Mouse (Mus musculus) embryonic facial prominence, embryonic 14.5 days (tissue): ENCODE data around the gene Thap12. TPM values are rescaled to one million over a fixed set of nuclear protein-coding genes. Genes with fewer than 3 reads are reported as not detected.

Experiments used
- ATAC-seq: fragments of 200-750 bp; cut with Nextera tagmentation; 2 replicates; pipeline ENCODE4 v1.8.0; 2017; ENCODE audit warnings: low read depth, moderate number of reproducible peaks, moderate TSS enrichment
- DNase-seq: peaks from one replicate; pipeline ENCODE4 v3.0.0-alpha.2; 2015; ENCODE audit warnings: low spot score
- H3K27ac ChIP-seq: fragments of 300-500 bp; sonication (generic); replicated peaks from 2 replicates; pipeline ENCODE4 v1.5.1; 2014; ENCODE audit warnings: low read depth, mild to moderate bottlenecking, low read length, moderate library complexity
- H3K27me3 ChIP-seq: fragments of 300-500 bp; sonication (generic); replicated peaks from 2 replicates; pipeline ENCODE4 v1.6.1; 2014; ENCODE audit warnings: low read length; ENCODE audit not compliant: control insufficient read depth, insufficient read depth
- H3K36me3 ChIP-seq: fragments of 300-500 bp; sonication (generic); 2 replicates; pipeline ENCODE4 v1.6.1; 2014; ENCODE audit warnings: low read length, mixed read lengths; ENCODE audit not compliant: control insufficient read depth, insufficient read depth
- H3K4me1 ChIP-seq: fragments of 300-500 bp; sonication (generic); 2 replicates; pipeline ENCODE4 v1.6.1; 2014; ENCODE audit warnings: antibody characterized with exemption, low read length; ENCODE audit not compliant: control insufficient read depth, insufficient read depth
- H3K4me2 ChIP-seq: fragments of 300-500 bp; sonication (generic); 2 replicates; pipeline ENCODE4 v1.6.1; 2014; ENCODE audit warnings: low read depth, mild to moderate bottlenecking, low read length, moderate library complexity, mixed read lengths
- H3K4me3 ChIP-seq: fragments of 300-500 bp; sonication (generic); 2 replicates; pipeline ENCODE4 v1.5.1; 2014; ENCODE audit warnings: low read depth, mild to moderate bottlenecking, low read length
- H3K9ac ChIP-seq: fragments of 300-500 bp; sonication (generic); 2 replicates; pipeline ENCODE4 v1.6.1; 2014; ENCODE audit warnings: low read depth, mild to moderate bottlenecking, low read length, moderate library complexity, mixed read lengths
- H3K9me3 ChIP-seq: fragments of 300-500 bp; sonication (generic); 2 replicates; pipeline ENCODE4 v1.6.1; 2016; ENCODE audit warnings: low read length; ENCODE audit not compliant: control insufficient read depth
- WGBS: fragments of 180-500 bp; shearing (Covaris S2); extraction: QIAGEN DNeasy Blood & Tissue Kit; methylation state at CpG from one replicate; pipeline ENCODE4 v1.1.7; 2014; 5-methylcytosine and 5-hydroxymethylcytosine counted together
- polyA plus RNA-seq: library from polyadenylated mRNA; unstranded; fragments of >200 nt; fragmentation: Nextera tagmentation; extraction: Ambion mirVana; gene quantifications from 2 replicates; pipeline ENCODE4 v1.2.1, GENCODE M21; 2014

Thap12 gene
- 58.0 and 60.3 TPM in 2 replicates for polyA plus RNA-seq

DNA sequence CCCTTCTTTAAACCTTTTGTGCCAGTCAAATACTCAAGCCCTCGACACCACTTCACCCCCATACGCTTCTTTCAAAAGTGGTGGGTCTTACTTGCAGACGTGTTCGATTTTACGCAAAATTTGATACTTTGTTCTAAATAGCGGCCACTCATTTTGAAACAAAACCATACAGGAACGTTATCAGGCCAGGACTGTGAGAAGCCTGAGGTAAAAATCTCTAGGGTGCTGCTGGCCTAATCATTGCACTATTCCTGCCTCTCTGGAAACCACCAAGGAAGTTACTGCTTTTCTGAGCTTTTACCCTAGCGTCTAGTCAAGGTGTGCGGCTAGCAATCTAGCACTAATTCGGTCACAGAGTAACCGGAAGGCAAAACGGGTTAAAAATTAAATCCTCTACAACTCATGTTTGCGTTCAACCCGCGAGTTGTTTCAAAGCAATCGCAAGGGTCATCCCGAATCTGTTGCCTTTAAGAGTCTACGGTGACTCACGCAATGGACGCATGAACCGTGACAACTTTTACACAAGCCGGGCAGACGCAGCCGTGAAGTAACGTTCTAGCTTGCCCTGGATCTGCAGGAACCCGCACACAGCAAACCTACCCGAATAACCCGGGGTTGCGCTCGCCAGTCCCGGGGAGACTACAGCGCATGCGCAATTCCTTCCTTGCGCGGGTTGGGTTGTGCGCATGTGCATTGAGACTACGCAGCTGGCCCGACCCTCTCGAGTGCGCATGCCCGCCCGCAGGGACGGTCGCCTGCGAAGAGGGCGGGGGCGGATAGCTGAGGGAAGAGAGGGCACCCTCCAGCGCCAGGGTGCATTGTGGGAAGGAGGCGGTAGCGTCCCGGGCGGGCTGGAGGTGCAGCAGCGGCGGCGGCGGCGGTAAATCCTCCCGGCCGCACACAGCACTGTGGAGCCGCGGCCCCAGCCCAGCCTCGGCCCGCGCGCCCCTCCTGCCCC lies at the start of gene Thap12:
Gene Thap12 (plus strand): TSS at position 821 of the 958 bp plus-strand sequence.
- H3K4me2 ChIP-seq, result peak within 1 kb of the TSS; percentile 78
- H3K27me3 ChIP-seq, result no peaks in the 10 kb centered on the region
- ATAC-seq (peak; percentile 99), DNase-seq (peak; percentile 99)
- no peaks in the 10 kb centered on the region for H3K36me3 ChIP-seq
- H3K27ac ChIP-seq, result peak within 1 kb of the TSS; percentile 90
- no peaks in the 10 kb centered on the region for H3K9me3 ChIP-seq
- peak within 1 kb of the TSS; percentile 99 for H3K4me3 ChIP-seq
- 2% methylated on average over 43 of the region's 65 CpGs for WGBS
- peak within 1 kb of the TSS; percentile 96 for H3K9ac ChIP-seq
- peaks cover 20% of the 10 kb centered on the region for H3K4me1 ChIP-seq

DNA sequence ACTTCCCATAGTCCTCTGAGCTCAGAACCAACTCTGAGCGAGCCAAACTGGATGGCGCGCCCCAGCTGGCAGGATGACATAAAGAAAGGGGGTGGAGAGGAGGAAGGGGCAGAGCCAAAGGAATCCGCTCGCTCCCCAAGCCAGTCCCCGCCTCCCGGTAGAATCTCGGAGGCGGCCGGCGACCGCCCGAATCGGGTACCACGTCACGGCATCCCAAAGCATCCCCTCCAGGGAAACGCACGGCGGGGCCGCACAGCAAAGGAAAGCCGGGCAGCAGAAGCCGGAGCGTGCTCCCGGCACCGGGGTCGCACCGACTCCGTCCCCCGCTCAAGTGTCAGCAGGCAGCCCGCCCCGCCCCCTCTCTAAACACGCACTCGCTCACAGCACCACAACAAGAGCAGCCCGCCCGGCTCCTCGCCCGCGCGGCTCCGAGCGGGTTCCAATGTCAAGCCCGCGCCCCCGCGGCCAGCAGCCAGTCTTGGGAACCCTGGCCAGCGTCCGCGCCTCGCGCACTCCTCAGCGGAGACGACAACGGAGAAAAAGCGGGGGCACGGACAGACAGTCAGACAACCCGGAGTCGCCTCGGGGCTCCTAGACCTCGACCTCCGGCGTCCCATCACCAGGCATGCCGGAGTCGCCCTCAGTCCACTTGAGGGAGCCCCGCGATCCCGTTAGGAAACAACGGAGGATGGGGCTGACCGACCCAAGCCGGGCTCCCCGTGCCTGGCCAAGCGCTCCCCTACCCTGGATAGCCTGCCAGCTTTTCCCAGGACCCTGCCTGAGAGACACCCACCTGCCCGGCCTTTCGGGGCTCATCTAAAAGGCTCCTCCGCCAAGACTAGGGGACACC lies 47.0 kb upstream of the Thap12 start:
- Histone ChIP-seq H3K27ac (peak overlapping the region; percentile 96), H3K9ac (peak overlapping the region; percentile 86), H3K27me3 (no peaks in the 10 kb centered on the region), H3K9me3 (no peaks in the 10 kb centered on the region), H3K4me2 (peak overlapping the region; percentile 59), H3K4me3 (peak overlapping the region; percentile 83), H3K4me1 (peaks cover 20% of the 10 kb centered on the region), H3K36me3 (peaks cover 40% of the 10 kb centered on the region)
- WGBS, result under 1% methylated on average over 29 of the region's 74 CpGs
- peak; percentile 93 for DNase-seq
- ATAC-seq, result peak; percentile 54

- WGBS, result under 1% methylated on average over 39 of the region's 42 CpGs
- Histone ChIP-seq H3K27me3 (no peaks in the 10 kb centered on the region), H3K9ac (peak within 1 kb of the TSS; percentile 86), H3K36me3 (peaks cover 37% of the 10 kb centered on the region), H3K9me3 (no peaks in the 10 kb centered on the region), H3K27ac (peak within 1 kb of the TSS; percentile 96), H3K4me3 (peak within 1 kb of the TSS; percentile 83), H3K4me2 (peak within 1 kb of the TSS; percentile 89), H3K4me1 (peaks cover 20% of the 10 kb centered on the region)
- DNase-seq (peak; percentile 99), ATAC-seq (peak; percentile 98)
Observed at GRCm38 (mm10) chr7:98656531-98657221, 46.2 kb upstream of the Thap12 start, which contains the start of gene Emsy. Emsy (minus strand) TSS chr7:98656783.

- H3K9ac ChIP-seq, result no peak overlapping the region
- DNase-seq (peak; percentile 76), ATAC-seq (peak; percentile 8; the same call in 1 of the 2 replicates)
- H3K9me3 ChIP-seq, result no peaks in the 10 kb centered on the region
- no peaks in the 10 kb centered on the region for H3K36me3 ChIP-seq
- no peak overlapping the region for H3K27ac ChIP-seq
- H3K4me3 ChIP-seq, result no peak overlapping the region
- no peaks in the 10 kb centered on the region for H3K27me3 ChIP-seq
- 23% methylated on average over 5 of the region's 5 CpGs for WGBS
- H3K4me2 ChIP-seq, result no peak overlapping the region
- 0 out of 2 replicates have a peak, but pooled peaks cover 7% of the 10 kb centered on the region for H3K4me1 ChIP-seq
Observed at GRCm38 (mm10) chr7:98665166-98665565, 37.7 kb upstream of the Thap12 start.

GRCm38 (mm10) chr7:98665726-98666125 lies 37.2 kb upstream of the Thap12 start:
- no peaks in the 10 kb centered on the region for H3K27me3 ChIP-seq
- H3K9ac ChIP-seq, result no peak overlapping the region
- H3K27ac ChIP-seq, result no peak overlapping the region
- WGBS, result 67% methylated on average over 6 of the region's 6 CpGs
- H3K4me2 ChIP-seq, result no peak overlapping the region
- no peak for DNase-seq
- no peak; the same call in 1 of the 2 replicates for ATAC-seq
- no peaks in the 10 kb centered on the region for H3K9me3 ChIP-seq
- H3K4me1 ChIP-seq, result 0 out of 2 replicates have a peak, but pooled peaks cover 7% of the 10 kb centered on the region
- H3K36me3 ChIP-seq, result no peaks in the 10 kb centered on the region
- H3K4me3 ChIP-seq, result no peak overlapping the region

DNA sequence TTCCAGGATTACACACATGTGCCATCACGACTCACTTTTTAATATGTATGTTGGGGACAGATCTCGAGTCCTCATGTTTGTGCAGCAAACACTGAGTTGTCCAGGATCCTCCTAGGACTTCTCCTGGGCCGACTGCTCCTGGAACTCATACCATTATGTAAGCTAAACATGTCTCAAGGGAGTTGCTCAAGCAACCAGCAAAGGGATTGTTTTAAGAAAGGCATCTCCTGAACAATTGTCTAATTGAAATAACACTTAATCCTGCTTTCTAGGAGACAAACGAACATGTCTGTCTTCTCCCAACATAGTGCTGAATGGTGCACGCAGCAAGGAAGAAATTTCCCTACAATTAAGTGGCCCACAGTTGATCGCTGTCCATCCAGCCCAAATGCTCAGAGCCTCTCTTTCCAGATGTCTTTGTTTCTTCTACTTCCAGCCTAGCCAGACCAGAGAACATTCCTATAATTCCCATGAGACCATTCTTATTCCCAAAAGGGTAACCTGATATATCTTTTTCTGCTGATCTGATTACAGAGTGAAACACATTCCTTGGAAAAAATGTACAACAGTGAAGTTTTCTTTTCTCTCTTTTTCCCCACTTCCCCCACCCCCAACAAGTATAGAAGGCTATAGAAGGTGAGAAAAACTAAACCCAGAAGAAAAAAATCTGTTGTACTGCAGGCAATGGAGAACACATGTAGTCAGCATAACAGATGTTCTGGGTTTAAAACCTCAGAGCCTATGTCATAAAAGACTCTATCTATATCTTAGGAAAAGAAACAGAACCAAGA lies 34.8 kb upstream of the Thap12 start:
- WGBS, result 18% methylated on average over 6 of the region's 6 CpGs
- ATAC-seq (peak; percentile 56), DNase-seq (peak; percentile 63)
- Histone ChIP-seq H3K36me3 (no peaks in the 10 kb centered on the region), H3K27ac (0 out of 2 replicates have a peak overlapping the region, but pooled peaks have one; percentile 16), H3K27me3 (no peaks in the 10 kb centered on the region), H3K4me2 (no peak overlapping the region), H3K9ac (no peak overlapping the region), H3K4me1 (peaks cover 23% of the 10 kb centered on the region), H3K9me3 (no peaks in the 10 kb centered on the region), H3K4me3 (no peak overlapping the region)

DNA sequence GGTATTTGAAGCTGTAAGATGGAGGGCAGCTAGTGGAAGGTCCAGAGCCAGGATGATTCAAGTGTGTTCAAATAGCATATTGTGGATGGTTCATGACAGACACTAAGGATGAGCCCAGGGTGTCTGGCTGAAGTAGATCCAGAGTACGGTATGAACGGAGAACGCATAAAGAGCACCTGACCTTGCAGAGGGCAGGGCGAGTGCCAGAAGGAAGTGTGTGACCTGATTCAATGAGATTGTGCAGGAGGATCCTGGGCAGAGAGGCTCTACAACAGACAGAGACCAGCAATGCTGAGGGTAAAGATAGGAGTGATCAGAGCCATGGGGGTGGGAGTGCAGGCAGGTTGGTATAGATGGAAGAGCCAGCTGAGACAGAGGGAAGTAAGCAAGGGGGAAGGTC lies 32.1 kb upstream of the Thap12 start:
- H3K36me3 ChIP-seq, result no peaks in the 10 kb centered on the region
- H3K9me3 ChIP-seq, result no peaks in the 10 kb centered on the region
- no peaks in the 10 kb centered on the region for H3K27me3 ChIP-seq
- H3K4me1 ChIP-seq, result peaks cover 23% of the 10 kb centered on the region
- no peak for ATAC-seq
- H3K4me2 ChIP-seq, result no peak overlapping the region
- no peak overlapping the region for H3K9ac ChIP-seq
- WGBS, result 96% methylated on average over 4 of the region's 4 CpGs
- no peak overlapping the region for H3K4me3 ChIP-seq
- H3K27ac ChIP-seq, result no peak overlapping the region
- no peak for DNase-seq
